Mouse (Mus musculus) leukemia stem cell, adult 10-12 weeks (primary cell): ENCODE measurements around the gene Gm39566. TPM values are rescaled to one million over a fixed set of nuclear protein-coding genes. Genes with fewer than 3 reads are reported as not detected.

Experiments
- polyA plus RNA-seq: library from polyadenylated mRNA; stranded (reverse); fragments of >175 nt; gene quantifications from 2 replicates; pipeline ENCODE4 v1.2.3, GENCODE M21; 2012; ENCODE audit warnings: low replicate concordance

The Gm39566 gene
- 0.07 TPM in 1 of 2 replicates, not detected in the other for polyA plus RNA-seq

GRCm38 (mm10) chr11:69815155-69815554 is at the start of gene Gm39566:
Gm39566 (minus strand) TSS chr11:69815298.

DNA sequence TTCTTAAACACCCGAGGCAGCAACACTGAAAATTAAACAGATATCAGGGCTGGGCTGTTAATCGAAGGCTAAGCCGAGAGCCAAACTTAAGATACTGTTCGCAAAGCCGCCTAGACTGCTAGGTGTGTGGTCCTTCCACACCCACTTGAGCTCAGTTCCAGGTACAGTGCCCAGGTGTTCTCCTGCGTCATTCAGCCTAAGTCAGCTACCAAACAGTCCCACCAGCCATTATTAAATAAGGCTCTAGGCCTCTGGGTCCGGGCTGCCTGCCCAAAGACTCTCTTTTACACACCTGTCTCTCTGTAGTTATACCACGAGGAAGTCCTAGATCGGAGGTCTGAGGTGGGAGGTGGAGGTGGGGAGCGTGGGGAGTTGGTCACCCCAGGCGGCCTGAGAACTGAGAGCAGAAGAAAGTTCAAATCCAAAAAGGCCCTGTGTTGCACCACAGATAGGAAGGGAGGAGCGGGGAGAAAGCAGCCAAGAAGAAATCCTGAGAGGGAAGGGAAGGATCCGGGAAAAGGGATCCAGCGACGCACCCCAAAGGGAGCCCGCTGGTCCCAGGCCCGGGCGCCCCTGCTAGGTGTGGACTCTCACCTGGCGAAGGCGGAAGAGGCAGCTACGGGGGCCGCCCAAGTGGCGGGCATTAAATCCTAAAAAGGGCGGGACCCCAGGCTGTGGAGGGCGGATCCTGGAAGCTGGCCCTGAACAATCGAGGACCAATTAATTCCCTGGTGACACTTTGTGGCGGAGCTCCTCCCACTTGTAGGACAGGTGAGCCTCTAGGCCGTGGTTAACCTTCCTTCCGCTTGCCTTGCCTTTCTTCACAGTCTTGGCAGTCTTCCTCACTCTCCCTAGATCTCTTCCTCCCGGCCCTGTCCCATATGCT is 43.3 kb upstream of the Gm39566 start, which contains the start of gene Tnk1:
Gene Tnk1, minus strand, starts transcription at position 618 of the 886 bp plus-strand sequence.

DNA sequence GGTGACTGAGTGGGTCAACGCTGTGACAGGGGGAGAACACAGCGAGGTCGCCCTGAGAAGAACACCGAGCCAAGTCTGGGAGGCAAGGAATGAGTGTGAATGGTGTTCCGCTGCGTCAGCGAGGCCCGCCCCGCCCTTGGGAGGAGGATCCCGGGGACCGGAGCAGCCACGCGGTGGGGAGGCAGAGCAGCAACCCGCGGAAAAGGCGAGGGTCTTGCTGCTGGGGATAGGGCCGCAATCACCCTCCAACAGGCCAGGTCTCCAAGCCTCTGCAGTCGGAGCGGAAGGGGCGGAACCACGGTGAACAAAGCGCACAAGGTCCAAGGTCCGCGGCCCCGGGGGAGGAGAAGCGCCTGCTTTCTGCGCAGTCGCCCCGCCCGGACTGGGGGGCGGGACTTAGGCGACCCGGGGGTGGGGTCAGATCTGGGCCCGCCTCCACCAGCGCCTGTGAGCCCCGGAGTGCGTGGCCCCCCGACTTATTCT is 31.1 kb upstream of the Gm39566 start, which contains the start of gene Plscr3:
Gene Plscr3, plus strand, starts transcription at position 179 of the 483 bp plus-strand sequence.

GRCm38 (mm10) chr11:69837952-69838713 is 23.0 kb upstream of the Gm39566 start, which contains the start of gene Tmem256:
Tmem256 (plus strand) TSS chr11:69838514.

DNA sequence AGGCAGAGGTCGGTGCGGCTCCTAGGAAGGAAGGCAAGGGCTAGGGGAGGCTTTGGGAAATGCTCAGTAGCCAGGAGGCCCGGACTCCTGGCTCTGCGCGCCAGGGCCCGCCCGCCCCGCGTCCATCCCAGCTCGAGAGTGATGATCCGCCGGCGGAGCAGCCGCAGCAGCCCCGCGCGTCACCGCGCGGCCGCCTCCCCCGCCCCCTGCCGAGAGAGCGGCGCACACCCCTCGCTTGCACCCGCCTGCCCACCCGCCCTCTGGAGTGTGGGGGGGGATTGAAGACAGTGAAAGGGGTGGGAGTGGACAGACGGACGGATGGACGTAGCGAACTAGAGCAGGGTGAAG is 22.5 kb upstream of the Gm39566 start, which contains the start of gene Nlgn2:
Gene Nlgn2, minus strand, starts transcription at position 181 of the 348 bp plus-strand sequence.

DNA sequence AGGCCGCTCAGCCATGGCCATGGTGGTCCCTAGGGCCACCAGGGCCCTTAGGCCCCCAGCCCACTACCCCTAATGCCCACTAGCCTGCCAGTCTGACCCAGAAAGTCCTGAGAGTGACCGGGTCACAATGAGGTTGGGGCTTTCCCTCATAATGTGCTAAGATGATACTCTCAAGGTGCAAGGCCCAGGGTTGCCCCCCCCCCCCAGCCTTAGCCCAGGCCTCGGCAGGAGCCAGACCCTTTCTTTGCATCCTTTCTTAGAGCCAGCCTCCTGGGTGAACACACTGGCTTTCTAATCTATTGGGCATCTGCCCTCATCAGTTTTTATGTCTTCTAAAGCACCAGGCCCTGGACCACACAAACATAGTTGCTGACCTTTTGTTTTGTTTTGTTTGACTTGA is 7.0 kb upstream of the Gm39566 start, which contains the start of gene Spem1:
Gene Spem1, minus strand, starts transcription at position 101 of the 400 bp plus-strand sequence.

GRCm38 (mm10) chr11:69818365-69818764 is 3.3 kb upstream of the Gm39566 start, which contains the start of gene Spem2:
Spem2 (minus strand) TSS chr11:69818465.

DNA sequence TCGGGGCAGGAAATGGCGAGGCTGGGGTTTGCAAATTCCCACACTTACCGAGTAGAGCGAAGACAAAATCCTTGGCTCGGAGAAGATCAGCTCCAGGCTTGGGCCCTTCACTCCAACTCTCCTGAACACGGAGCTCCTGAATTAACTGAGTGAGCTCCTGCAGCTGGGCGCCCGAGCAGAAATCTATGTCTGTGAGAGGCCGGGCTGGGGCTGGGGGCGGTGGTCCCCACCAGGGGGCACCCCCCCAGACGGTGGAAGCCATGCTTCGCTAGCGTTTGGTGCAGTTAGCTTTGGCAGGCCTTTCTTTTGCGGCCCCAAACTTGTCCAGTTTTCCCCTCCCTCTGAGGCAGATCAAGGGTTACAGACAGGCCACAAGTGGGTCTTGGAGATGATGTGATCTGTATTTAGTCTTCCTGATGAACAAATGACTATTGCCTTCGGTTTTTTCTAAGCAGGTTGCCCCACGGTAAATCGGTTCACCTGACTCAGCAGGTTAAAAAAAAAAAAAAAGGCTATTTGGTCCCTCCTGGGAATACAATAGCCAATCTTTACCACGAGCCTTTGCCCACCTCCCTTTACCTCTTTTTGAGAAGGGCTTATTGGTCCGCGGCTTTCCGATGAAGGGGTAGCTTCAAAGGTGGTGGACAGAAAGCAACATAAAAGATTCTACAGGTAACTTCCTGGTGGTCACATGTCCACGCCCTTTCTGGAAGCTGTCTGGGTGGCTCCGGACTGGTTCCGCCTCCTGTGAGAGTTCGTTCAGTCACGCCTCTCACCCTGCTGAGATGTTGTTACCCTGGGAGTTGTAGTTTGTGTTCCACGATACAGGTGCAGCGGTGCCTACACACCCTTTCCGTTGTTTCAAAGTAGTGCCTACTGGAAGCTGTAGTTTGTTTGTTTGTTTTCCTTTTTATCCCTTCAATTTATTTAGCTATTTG is 9.9 kb downstream of the Gm39566 start, which contains the start of gene Tmem102:
Gene Tmem102, minus strand, starts transcription at position 653 of the 938 bp plus-strand sequence.

DNA sequence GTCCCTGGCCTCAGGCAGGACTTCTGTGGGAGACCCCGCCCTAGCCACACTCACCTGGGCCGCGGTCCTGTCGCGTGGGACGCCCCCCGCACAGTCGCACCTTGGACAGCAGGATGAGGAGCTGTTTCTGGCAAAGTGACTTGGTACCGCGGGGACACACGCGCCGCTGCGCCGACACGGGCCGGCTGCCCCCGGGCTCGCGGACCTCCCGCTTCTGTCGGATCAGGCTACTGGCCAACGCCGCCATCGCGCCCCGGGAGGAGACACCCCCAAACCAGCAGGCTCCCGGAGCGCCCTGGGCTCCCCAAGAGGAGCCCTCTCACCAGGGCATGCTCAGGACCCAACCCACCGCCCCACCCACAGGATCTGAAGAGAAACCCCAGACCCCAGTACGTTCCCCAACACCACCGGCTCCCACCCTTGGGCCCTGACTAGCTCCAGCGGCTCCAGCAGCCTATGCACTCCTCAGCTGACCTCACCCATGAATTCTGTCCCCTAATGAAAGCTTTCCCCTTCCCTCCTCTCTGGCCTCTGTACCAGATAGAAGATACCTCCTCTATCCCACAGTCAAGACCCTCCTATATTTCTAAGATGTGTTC is 13.6 kb downstream of the Gm39566 start, which contains the start of gene Fgf11:
Gene Fgf11, minus strand, starts transcription at position 479 of the 599 bp plus-strand sequence.

GRCm38 (mm10) chr11:69795168-69795982 is 19.7 kb downstream of the Gm39566 start, which contains the start of gene Chrnb1:
Chrnb1 (minus strand) TSS chr11:69795943.

GRCm38 (mm10) chr11:69765221-69766125 is 49.6 kb downstream of the Gm39566 start, which contains the start of gene Zbtb4:
Zbtb4 (plus strand) TSS chr11:69765912.

DNA sequence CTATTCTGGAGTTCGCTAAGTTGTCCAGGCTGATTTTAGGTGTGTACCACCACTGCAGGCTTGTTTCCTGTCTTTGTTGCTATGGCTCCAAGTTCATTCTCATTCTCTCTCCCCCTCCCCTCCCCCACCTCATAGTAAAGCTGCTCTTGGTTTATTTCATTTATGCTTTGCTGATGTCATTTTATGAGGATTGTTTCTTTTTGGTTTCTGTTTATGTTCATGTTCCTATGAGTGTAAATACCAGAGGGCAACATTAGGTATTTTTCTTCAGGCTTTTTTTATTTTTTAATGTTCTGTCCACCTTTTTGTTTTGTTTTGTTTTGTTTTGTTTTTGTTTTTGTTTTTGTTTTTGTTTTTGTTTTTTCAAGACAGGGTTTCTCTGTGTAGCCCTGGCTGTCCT is 53.2 kb downstream of the Gm39566 start, which contains the start of gene Slc35g3:
Gene Slc35g3, minus strand, starts transcription at position 101 of the 400 bp plus-strand sequence.

Other genes with a start within 250 kb of the Gm39566 start
- 6.9 and 45.7 TPM in 2 replicates for gene Wrap53, start 235.0 kb downstream of the Gm39566 start, polyA plus RNA-seq
- gene Trp53, start 234.9 kb downstream of the Gm39566 start, polyA plus RNA-seq, result 119 and 129 TPM in 2 replicates
- gene Atp1b2, start 209.4 kb downstream of the Gm39566 start, polyA plus RNA-seq, result 171 and 259 TPM in 2 replicates
- not detected in 2 replicates for gene Shbg, start 197.4 kb downstream of the Gm39566 start, polyA plus RNA-seq
- not detected in 2 replicates for gene Sat2, start 193.3 kb downstream of the Gm39566 start, polyA plus RNA-seq
- 91.8 and 97.5 TPM in 2 replicates for gene Fxr2, start 182.3 kb downstream of the Gm39566 start, polyA plus RNA-seq
- gene Sox15, start 160.0 kb downstream of the Gm39566 start, polyA plus RNA-seq, result 0.44 TPM in 1 of 2 replicates, not detected in the other
- 24.1 and 29.9 TPM in 2 replicates for gene Mpdu1, start 152.7 kb downstream of the Gm39566 start, polyA plus RNA-seq
- gene Cd68, start 149.1 kb downstream of the Gm39566 start, polyA plus RNA-seq, result 26.6 and 82.4 TPM in 2 replicates
- 226 and 408 TPM in 2 replicates for gene Eif4a1, start 142.9 kb downstream of the Gm39566 start, polyA plus RNA-seq
- 128 and 137 TPM in 2 replicates for gene Senp3, start 133.2 kb downstream of the Gm39566 start, polyA plus RNA-seq
- 2.3 and 5.0 TPM in 2 replicates for gene Tnfsf13, start 129.5 kb downstream of the Gm39566 start, polyA plus RNA-seq
- gene Tnfsf12, start 119.4 kb downstream of the Gm39566 start, polyA plus RNA-seq, result 9.0 and 9.7 TPM in 2 replicates
- gene Tnfsfm13, start 119.2 kb downstream of the Gm39566 start, polyA plus RNA-seq, result 6.6 and 8.1 TPM in 2 replicates
- 92.9 and 194 TPM in 2 replicates for gene Polr2a, start 56.7 kb downstream of the Gm39566 start, polyA plus RNA-seq
- gene Slc35g3, start 53.3 kb downstream of the Gm39566 start, polyA plus RNA-seq, result not detected in 2 replicates
- gene Zbtb4, start 49.4 kb downstream of the Gm39566 start, polyA plus RNA-seq, result 38.9 and 47.4 TPM in 2 replicates
- 0.18 and 0.20 TPM in 2 replicates for gene Chrnb1, start 19.4 kb downstream of the Gm39566 start, polyA plus RNA-seq
- 0.07 and 0.47 TPM in 2 replicates for gene Fgf11, start 13.4 kb downstream of the Gm39566 start, polyA plus RNA-seq
- not detected in 2 replicates for gene Tmem102, start 9.7 kb downstream of the Gm39566 start, polyA plus RNA-seq
- not detected in 2 replicates for gene Spem2, start 3.2 kb upstream of the Gm39566 start, polyA plus RNA-seq
- gene Spem1, start 6.9 kb upstream of the Gm39566 start, polyA plus RNA-seq, result not detected in 2 replicates
- 3.7 and 5.0 TPM in 2 replicates for gene Nlgn2, start 22.5 kb upstream of the Gm39566 start, polyA plus RNA-seq
- gene Tmem256, start 23.2 kb upstream of the Gm39566 start, polyA plus RNA-seq, result 531 and 1,176 TPM in 2 replicates
- 64.9 and 78.2 TPM in 2 replicates for gene Plscr3, start 31.1 kb upstream of the Gm39566 start, polyA plus RNA-seq
- 2.0 and 2.3 TPM in 2 replicates for gene Tnk1, start 43.4 kb upstream of the Gm39566 start, polyA plus RNA-seq
- gene Tmem95, start 62.7 kb upstream of the Gm39566 start, polyA plus RNA-seq, result not detected in 2 replicates
- gene Kctd11, start 66.1 kb upstream of the Gm39566 start, polyA plus RNA-seq, result 1.4 and 2.2 TPM in 2 replicates
- 28.9 and 53.7 TPM in 2 replicates for gene Acap1, start 80.2 kb upstream of the Gm39566 start, polyA plus RNA-seq
- 0.18 and 0.33 TPM in 2 replicates for gene 2810408A11Rik, start 85.7 kb upstream of the Gm39566 start, polyA plus RNA-seq
- 131 and 182 TPM in 2 replicates for gene Neurl4, start 85.8 kb upstream of the Gm39566 start, polyA plus RNA-seq
- 157 and 339 TPM in 2 replicates for gene Gps2, start 98.6 kb upstream of the Gm39566 start, polyA plus RNA-seq
- gene Eif5a, start 106.7 kb upstream of the Gm39566 start, polyA plus RNA-seq, result 1,855 and 2,103 TPM in 2 replicates
- gene Ybx2, start 120.5 kb upstream of the Gm39566 start, polyA plus RNA-seq, result 0.99 TPM in 1 of 2 replicates, not detected in the other
- gene Slc2a4, start 132.9 kb upstream of the Gm39566 start, polyA plus RNA-seq, result 2.4 and 14.7 TPM in 2 replicates
- 0.62 TPM in 1 of 2 replicates, not detected in the other for gene Cldn7, start 149.5 kb upstream of the Gm39566 start, polyA plus RNA-seq
- gene Ctdnep1, start 165.9 kb upstream of the Gm39566 start, polyA plus RNA-seq, result 151 and 407 TPM in 2 replicates
- 7.0 and 11.8 TPM in 2 replicates for gene Elp5, start 167.2 kb upstream of the Gm39566 start, polyA plus RNA-seq
- 126 and 157 TPM in 2 replicates for gene Gabarap, start 175.8 kb upstream of the Gm39566 start, polyA plus RNA-seq
- gene Phf23, start 180.5 kb upstream of the Gm39566 start, polyA plus RNA-seq, result 43.8 and 51.3 TPM in 2 replicates
- gene Dvl2, start 185.3 kb upstream of the Gm39566 start, polyA plus RNA-seq, result 32.3 and 38.3 TPM in 2 replicates
- 24.5 and 26.3 TPM in 2 replicates for gene Acadvl, start 200.1 kb upstream of the Gm39566 start, polyA plus RNA-seq
- 4.8 and 5.4 TPM in 2 replicates for gene Dlg4, start 201.6 kb upstream of the Gm39566 start, polyA plus RNA-seq
- not detected in 2 replicates for gene Asgr1, start 238.8 kb upstream of the Gm39566 start, polyA plus RNA-seq